Mouse (Mus musculus): ENCODE data around the gene Prss42. TPM values are rescaled to one million over a fixed set of nuclear protein-coding genes. Genes with fewer than 3 reads are reported as not detected.

Gene Prss42
- polyA plus RNA-seq, 1 experiment from 2014 or later, result not detected

DNA sequence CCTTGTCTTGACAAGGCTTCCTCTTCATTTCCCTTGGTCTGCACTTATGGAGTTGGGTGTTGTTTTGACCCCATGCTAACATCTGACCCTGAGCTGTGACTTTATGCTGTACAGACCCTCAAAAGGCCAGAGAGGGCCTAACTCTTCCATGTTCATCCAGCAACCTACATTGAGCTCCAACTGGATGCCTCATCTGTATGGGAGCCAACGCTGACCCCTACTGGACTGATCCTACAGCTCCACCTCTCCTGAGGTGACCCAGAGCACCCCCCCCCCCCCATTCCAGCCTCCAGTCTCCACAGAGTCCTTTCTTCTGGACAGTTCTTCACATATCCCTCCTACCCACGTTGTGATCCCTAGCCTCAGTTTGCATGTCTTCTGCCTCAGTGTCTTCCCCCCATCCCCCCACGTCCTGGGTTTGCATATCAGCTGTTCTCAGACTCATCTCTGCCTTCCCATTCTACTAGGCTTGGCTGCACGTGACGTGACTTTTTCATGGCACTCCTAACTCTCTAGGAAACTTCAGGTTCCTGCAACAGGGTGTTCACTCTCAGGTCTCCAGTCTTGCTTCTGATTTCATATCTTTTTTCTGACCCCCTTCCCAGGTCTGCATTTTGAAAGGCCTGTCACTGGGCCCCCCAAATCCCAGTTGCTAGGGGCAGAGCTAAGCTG is 18.6 kb upstream of the Prss42 start:
- 53% methylated on average over 5 of the region's 5 CpGs for WGBS
- no peak overlapping the region for H3K9ac ChIP-seq (ENCODE audit: low read depth, low read length)
- no peaks in the 10 kb centered on the region for H3K36me3 ChIP-seq (ENCODE audit: control insufficient read depth, insufficient read depth, low read length)
- no peaks in the 10 kb centered on the region for H3K9me3 ChIP-seq (ENCODE audit: control insufficient read depth, low read length)
- no peaks in the 10 kb centered on the region for H3K4me1 ChIP-seq (replicated peaks; ENCODE audit: control insufficient read depth, insufficient read depth, low read length)
- H3K4me3 ChIP-seq (ENCODE audit: low read depth, low read length), result no peak overlapping the region
- no peak overlapping the region for H3K4me2 ChIP-seq (replicated peaks; ENCODE audit: low read depth, low read length)
- H3K27ac ChIP-seq (ENCODE audit: low read depth, low read length), result no peak overlapping the region
- DNase-seq (ENCODE audit: low spot score), result peak; percentile 33
- H3K27me3 ChIP-seq (ENCODE audit: control insufficient read depth, insufficient read depth, low read length), result no peaks in the 10 kb centered on the region
- ATAC-seq (ENCODE audit: low FRiP score), result no peak

DNA sequence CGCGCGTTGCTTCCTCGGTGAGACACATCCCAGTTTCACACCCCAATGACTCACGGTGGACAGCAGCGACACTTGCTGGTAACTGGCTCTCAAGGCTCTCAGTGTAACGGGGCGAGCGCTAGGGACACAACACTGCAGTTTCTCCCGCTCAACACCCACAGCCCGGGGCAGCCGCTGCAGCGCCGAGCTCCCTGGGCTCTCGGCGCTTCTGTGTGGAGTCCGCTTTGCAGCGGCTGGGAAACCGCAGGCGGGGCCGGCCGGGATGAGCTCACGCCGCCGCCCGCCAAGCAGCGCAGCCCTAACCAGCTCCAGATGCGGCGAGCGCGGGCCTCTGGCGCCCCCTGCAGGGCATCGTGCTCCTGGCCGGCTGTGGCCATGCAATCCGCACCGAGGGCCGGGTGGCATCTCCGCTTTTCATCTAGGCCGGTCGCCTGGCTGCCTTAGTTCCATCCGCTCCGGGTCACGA is 16.7 kb upstream of the Prss42 start:
- no peaks in the 10 kb centered on the region for H3K9me3 ChIP-seq (ENCODE audit: control insufficient read depth, low read length)
- no peaks in the 10 kb centered on the region for H3K4me1 ChIP-seq (replicated peaks; ENCODE audit: control insufficient read depth, insufficient read depth, low read length)
- peak overlapping the region; percentile 43 for H3K4me3 ChIP-seq (ENCODE audit: low read depth, low read length)
- 0 out of 2 replicates have a peak overlapping the region, but pooled peaks have one; percentile 24 for H3K27ac ChIP-seq (ENCODE audit: low read depth, low read length)
- under 1% methylated on average over 41 of the region's 43 CpGs for WGBS
- DNase-seq (ENCODE audit: low spot score), result peak; percentile 98
- no peaks in the 10 kb centered on the region for H3K27me3 ChIP-seq (ENCODE audit: control insufficient read depth, insufficient read depth, low read length)
- H3K9ac ChIP-seq (ENCODE audit: low read depth, low read length), result peak overlapping the region; percentile 71
- ATAC-seq (ENCODE audit: low FRiP score), result peak; percentile 95
- H3K36me3 ChIP-seq (ENCODE audit: control insufficient read depth, insufficient read depth, low read length), result no peaks in the 10 kb centered on the region
- H3K4me2 ChIP-seq (replicated peaks; ENCODE audit: low read depth, low read length), result peak overlapping the region; percentile 79

- Histone ChIP-seq H3K27me3 (ENCODE audit: control insufficient read depth, insufficient read depth, low read length) (no peaks in the 10 kb centered on the region), H3K9me3 (ENCODE audit: control insufficient read depth, low read length) (no peaks in the 10 kb centered on the region), H3K4me1 (replicated peaks; ENCODE audit: control insufficient read depth, insufficient read depth, low read length) (no peaks in the 10 kb centered on the region), H3K4me2 (replicated peaks; ENCODE audit: low read depth, low read length) (peak overlapping the region; percentile 79), H3K4me3 (ENCODE audit: low read depth, low read length) (peak overlapping the region; percentile 43), H3K27ac (ENCODE audit: low read depth, low read length) (0 out of 2 replicates have a peak overlapping the region, but pooled peaks have one; percentile 24), H3K9ac (ENCODE audit: low read depth, low read length) (peak overlapping the region; percentile 71), H3K36me3 (ENCODE audit: control insufficient read depth, insufficient read depth, low read length) (no peaks in the 10 kb centered on the region)
- peak; percentile 77 for ATAC-seq (ENCODE audit: low FRiP score)
- peak; percentile 79 for DNase-seq (ENCODE audit: low spot score)
- WGBS, result 0% methylated on average over 23 of the region's 23 CpGs
These were observed 16.2 kb upstream of the Prss42 start for GRCm38 (mm10) chr9:110781731-110782130.

DNA sequence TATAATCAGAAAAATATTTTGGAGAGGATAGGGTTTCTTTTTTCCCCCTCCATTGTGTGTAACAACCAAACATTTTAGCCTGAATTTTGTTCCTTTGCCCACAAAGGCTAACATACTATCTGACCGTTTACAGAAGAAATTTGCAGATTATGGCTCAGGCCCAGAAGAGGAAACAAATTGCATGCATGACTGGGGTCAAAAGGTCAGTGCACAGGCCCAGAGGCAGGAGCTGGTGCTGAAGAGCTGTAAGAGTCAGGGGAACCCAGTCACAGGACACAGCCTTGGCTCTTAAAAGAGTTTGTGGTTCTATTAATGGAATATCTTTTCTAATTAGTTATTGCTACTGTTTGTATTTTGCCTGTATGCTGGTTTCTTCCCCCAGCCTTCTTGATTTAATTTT is 14.4 kb upstream of the Prss42 start:
- no peaks in the 10 kb centered on the region for H3K9me3 ChIP-seq (ENCODE audit: control insufficient read depth, low read length)
- no peaks in the 10 kb centered on the region for H3K4me1 ChIP-seq (replicated peaks; ENCODE audit: control insufficient read depth, insufficient read depth, low read length)
- no peaks in the 10 kb centered on the region for H3K36me3 ChIP-seq (ENCODE audit: control insufficient read depth, insufficient read depth, low read length)
- no peaks in the 10 kb centered on the region for H3K27me3 ChIP-seq (ENCODE audit: control insufficient read depth, insufficient read depth, low read length)
- no peak overlapping the region for H3K9ac ChIP-seq (ENCODE audit: low read depth, low read length)
- H3K27ac ChIP-seq (ENCODE audit: low read depth, low read length), result no peak overlapping the region
- H3K4me3 ChIP-seq (ENCODE audit: low read depth, low read length), result no peak overlapping the region
- 57% methylated on average over 1 of the region's 1 CpGs for WGBS
- ATAC-seq (ENCODE audit: low FRiP score), result no peak
- H3K4me2 ChIP-seq (replicated peaks; ENCODE audit: low read depth, low read length), result no peak overlapping the region
- no peak for DNase-seq (ENCODE audit: low spot score)

DNA sequence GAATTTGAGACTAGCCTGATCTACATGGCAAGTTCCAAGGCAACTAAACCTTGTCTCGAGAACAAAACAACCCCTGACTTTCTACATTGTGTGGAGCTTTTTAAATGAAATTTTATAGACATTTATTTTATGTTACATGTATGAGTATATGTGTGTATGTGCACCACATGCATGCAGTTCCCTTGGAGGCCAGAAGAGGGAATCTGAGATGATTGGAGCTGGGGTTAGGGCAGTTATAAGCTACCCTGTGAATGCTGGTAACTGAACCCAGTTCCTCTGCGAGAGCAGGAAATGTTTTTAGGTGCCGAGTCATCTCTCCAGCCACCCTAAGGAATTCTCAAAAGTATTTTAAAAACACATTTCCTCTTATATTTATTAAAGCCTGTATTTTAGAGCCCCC is 9.8 kb upstream of the Prss42 start:
- WGBS, result 92% methylated on average over 3 of the region's 3 CpGs

DNA sequence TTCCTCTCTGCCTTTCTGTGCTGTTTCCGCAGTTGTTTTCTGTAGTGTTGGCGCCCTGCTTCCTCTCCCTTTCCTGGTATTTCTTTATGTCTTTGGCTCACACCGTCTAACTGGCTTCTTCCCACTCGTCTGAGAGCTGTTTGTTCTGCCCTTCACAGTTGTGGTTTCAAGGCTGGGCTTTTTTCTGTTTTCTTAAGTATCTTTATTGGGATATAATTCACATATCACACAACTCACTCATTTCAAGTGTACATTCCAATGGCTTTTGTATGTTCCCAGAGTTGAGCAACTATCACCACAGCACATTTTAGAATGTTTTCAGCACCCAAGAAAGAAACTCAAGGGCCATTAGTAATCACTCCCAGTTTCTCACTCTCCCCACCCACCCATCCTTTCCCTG is 7.5 kb upstream of the Prss42 start:
- ATAC-seq (ENCODE audit: low FRiP score), result no peak
- no peaks in the 10 kb centered on the region for H3K36me3 ChIP-seq (ENCODE audit: control insufficient read depth, insufficient read depth, low read length)
- WGBS, result 75% methylated on average over 4 of the region's 4 CpGs
- H3K27ac ChIP-seq (ENCODE audit: low read depth, low read length), result no peak overlapping the region
- H3K9ac ChIP-seq (ENCODE audit: low read depth, low read length), result no peak overlapping the region
- H3K4me1 ChIP-seq (replicated peaks; ENCODE audit: control insufficient read depth, insufficient read depth, low read length), result no peaks in the 10 kb centered on the region
- no peak for DNase-seq (ENCODE audit: low spot score)
- H3K4me2 ChIP-seq (replicated peaks; ENCODE audit: low read depth, low read length), result no peak overlapping the region
- no peak overlapping the region for H3K4me3 ChIP-seq (ENCODE audit: low read depth, low read length)
- H3K9me3 ChIP-seq (ENCODE audit: control insufficient read depth, low read length), result no peaks in the 10 kb centered on the region
- H3K27me3 ChIP-seq (ENCODE audit: control insufficient read depth, insufficient read depth, low read length), result no peaks in the 10 kb centered on the region

More for the DNA sequence above, 9.8 kb upstream of the Prss42 start:
- no peak for ATAC-seq (ENCODE audit: low FRiP score)
- no peaks in the 10 kb centered on the region for H3K36me3 ChIP-seq (ENCODE audit: control insufficient read depth, insufficient read depth, low read length)
- DNase-seq (ENCODE audit: low spot score), result no peak
- no peak overlapping the region for H3K4me3 ChIP-seq (ENCODE audit: low read depth, low read length)
- no peak overlapping the region for H3K9ac ChIP-seq (ENCODE audit: low read depth, low read length)
- H3K27me3 ChIP-seq (ENCODE audit: control insufficient read depth, insufficient read depth, low read length), result no peaks in the 10 kb centered on the region
- no peaks in the 10 kb centered on the region for H3K9me3 ChIP-seq (ENCODE audit: control insufficient read depth, low read length)
- H3K4me2 ChIP-seq (replicated peaks; ENCODE audit: low read depth, low read length), result no peak overlapping the region
- H3K27ac ChIP-seq (ENCODE audit: low read depth, low read length), result no peak overlapping the region
- no peaks in the 10 kb centered on the region for H3K4me1 ChIP-seq (replicated peaks; ENCODE audit: control insufficient read depth, insufficient read depth, low read length)

DNA sequence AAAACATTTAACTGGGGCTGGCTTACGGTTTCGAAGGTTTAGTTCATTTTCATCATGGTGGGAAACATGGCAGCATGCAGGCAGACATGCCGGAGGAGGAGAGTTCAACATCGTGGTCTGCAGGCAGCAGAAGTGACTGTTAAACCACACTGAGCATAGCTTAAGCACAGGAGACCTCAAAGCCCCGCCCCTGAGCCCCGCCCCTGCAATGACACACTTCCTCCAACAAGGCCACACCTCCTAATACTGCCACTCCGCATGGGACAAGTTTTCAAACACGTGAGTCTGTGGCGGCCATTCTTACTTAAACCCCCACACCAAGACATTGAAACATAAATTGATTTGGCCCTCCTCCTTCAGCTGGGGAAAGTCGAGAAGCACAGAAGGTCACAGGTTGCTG is 953 bp upstream of the Prss42 start:
- 89% methylated on average over 10 of the region's 10 CpGs for WGBS
- H3K27me3 ChIP-seq (ENCODE audit: control insufficient read depth, insufficient read depth, low read length), result no peaks in the 10 kb centered on the region
- no peak for DNase-seq (ENCODE audit: low spot score)
- H3K27ac ChIP-seq (ENCODE audit: low read depth, low read length), result no peak overlapping the region
- no peak overlapping the region for H3K4me3 ChIP-seq (ENCODE audit: low read depth, low read length)
- H3K4me1 ChIP-seq (replicated peaks; ENCODE audit: control insufficient read depth, insufficient read depth, low read length), result no peaks in the 10 kb centered on the region
- no peaks in the 10 kb centered on the region for H3K36me3 ChIP-seq (ENCODE audit: control insufficient read depth, insufficient read depth, low read length)
- no peaks in the 10 kb centered on the region for H3K9me3 ChIP-seq (ENCODE audit: control insufficient read depth, low read length)
- H3K9ac ChIP-seq (ENCODE audit: low read depth, low read length), result no peak overlapping the region
- no peak for ATAC-seq (ENCODE audit: low FRiP score)
- H3K4me2 ChIP-seq (replicated peaks; ENCODE audit: low read depth, low read length), result no peak overlapping the region

DNA sequence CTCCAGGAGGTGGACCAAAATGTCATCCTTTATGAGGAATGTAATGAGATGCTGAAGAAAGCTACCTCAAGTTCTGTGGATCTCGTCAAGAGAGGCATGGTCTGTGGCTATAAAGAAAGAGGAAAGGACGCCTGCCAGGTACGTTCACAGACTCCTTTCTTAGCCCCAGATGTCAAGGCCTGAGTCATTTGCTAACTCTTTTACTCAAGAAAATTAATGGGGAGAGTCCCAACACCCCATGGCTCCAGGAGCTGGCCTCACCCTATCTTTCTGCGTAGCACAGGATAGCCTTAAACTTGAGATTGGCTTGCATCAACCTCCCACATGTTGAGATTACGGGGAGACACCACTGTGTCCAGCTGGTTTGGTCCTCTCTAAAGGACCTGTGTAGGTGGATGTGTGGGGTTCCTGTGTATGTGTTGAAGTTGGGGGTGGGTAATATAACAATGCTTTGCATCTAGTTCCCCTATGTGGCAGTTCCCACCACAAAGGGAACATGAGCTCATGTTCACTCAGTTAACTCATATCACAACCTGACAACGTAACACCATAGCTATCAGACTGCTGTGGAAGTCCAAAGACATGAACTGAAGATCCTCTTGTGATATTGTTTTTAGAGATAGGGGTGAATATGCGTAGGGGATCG is 3.0 kb downstream of the Prss42 start:
- Histone ChIP-seq H3K27ac (ENCODE audit: low read depth, low read length) (no peak overlapping the region), H3K9ac (ENCODE audit: low read depth, low read length) (no peak overlapping the region), H3K4me1 (replicated peaks; ENCODE audit: control insufficient read depth, insufficient read depth, low read length) (no peaks in the 10 kb centered on the region), H3K9me3 (ENCODE audit: control insufficient read depth, low read length) (no peaks in the 10 kb centered on the region), H3K4me3 (ENCODE audit: low read depth, low read length) (no peak overlapping the region), H3K36me3 (ENCODE audit: control insufficient read depth, insufficient read depth, low read length) (no peaks in the 10 kb centered on the region), H3K27me3 (ENCODE audit: control insufficient read depth, insufficient read depth, low read length) (no peaks in the 10 kb centered on the region), H3K4me2 (replicated peaks; ENCODE audit: low read depth, low read length) (no peak overlapping the region)
- ATAC-seq (ENCODE audit: low FRiP score) (no peak), DNase-seq (ENCODE audit: low spot score) (no peak)
- WGBS, result 91% methylated on average over 8 of the region's 8 CpGs

- H3K27ac ChIP-seq (ENCODE audit: low read depth, low read length), result no peak overlapping the region
- ATAC-seq (ENCODE audit: low FRiP score) (no peak), DNase-seq (ENCODE audit: low spot score) (no peak)
- no peaks in the 10 kb centered on the region for H3K27me3 ChIP-seq (ENCODE audit: control insufficient read depth, insufficient read depth, low read length)
- no peak overlapping the region for H3K4me3 ChIP-seq (ENCODE audit: low read depth, low read length)
- no peaks in the 10 kb centered on the region for H3K9me3 ChIP-seq (ENCODE audit: control insufficient read depth, low read length)
- WGBS, result 72% methylated on average over 4 of the region's 4 CpGs
- H3K4me2 ChIP-seq (replicated peaks; ENCODE audit: low read depth, low read length), result no peak overlapping the region
- H3K36me3 ChIP-seq (ENCODE audit: control insufficient read depth, insufficient read depth, low read length), result no peaks in the 10 kb centered on the region
- no peak overlapping the region for H3K9ac ChIP-seq (ENCODE audit: low read depth, low read length)
- H3K4me1 ChIP-seq (replicated peaks; ENCODE audit: control insufficient read depth, insufficient read depth, low read length), result no peaks in the 10 kb centered on the region
These were observed 5.3 kb downstream of the Prss42 start for GRCm38 (mm10) chr9:110803294-110803693.
